Mouse (Mus musculus): ENCODE results near the gene App. TPM values are rescaled to one million over a fixed set of nuclear protein-coding genes. Genes with fewer than 3 reads are reported as not detected.

The App gene
- polyA plus RNA-seq, 1 experiment from 2014 or later: 171 TPM

DNA sequence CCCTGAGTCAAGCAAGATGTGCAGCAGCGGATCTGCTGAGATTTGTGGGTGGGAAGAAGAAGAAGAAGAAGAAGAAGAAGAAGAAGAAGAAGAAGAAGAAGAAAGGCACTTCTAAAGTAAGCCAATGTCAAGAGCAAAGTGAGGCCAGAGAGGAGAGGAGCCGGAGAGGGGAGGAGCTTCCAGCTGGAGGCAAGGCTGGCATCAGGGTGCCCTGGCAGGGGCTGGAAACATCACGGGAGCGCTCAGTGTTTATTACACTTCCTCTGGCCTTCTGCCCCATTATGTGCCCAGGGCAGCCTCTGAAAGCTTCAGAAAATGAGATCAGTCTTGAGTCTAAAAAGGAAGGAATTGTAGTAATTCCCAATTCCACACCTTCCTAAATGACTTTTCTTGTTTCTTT, 145.2 kb downstream of the App start:
- H3K4me3 ChIP-seq (replicated peaks): no peak overlapping the region
- ATAC-seq (ENCODE audit: low FRiP score): no peak
- no peak overlapping the region for H3K27ac ChIP-seq
- no peaks in the 10 kb centered on the region for H3K27me3 ChIP-seq
- 0 out of 2 replicates have a peak, but pooled peaks cover 4% of the 10 kb centered on the region for H3K9me3 ChIP-seq
- H3K4me2 ChIP-seq: no peak overlapping the region
- H3K9ac ChIP-seq: no peak overlapping the region
- no peaks in the 10 kb centered on the region for H3K4me1 ChIP-seq
- peaks cover 67% of the 10 kb centered on the region for H3K36me3 ChIP-seq (replicated peaks)
- WGBS: 87% methylated on average over 4 of the region's 4 CpGs

DNA sequence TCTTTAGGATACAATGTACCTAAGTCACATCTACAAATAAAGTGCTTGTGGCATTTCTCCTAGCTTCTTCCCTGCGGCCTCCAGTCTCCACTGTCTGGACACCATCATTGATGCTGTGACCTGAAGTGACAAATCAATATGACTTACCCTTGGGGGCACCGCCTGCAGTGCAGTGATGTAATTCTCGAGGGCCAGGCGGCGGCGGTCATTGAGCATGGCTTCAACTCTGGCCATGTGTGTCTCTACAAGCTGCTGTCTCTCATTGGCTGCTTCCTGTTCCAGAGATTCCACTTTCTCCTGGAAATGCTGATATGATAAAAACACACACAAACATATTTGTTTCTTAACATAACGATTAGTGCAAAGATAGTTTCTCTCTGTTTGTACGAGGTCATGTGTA, 148.9 kb downstream of the App start:
- 97% methylated on average over 8 of the region's 8 CpGs for WGBS
- no peak for ATAC-seq (ENCODE audit: low FRiP score)
- Histone ChIP-seq H3K4me3 (replicated peaks) (no peak overlapping the region), H3K4me1 (no peaks in the 10 kb centered on the region; the same call in 1 of the 2 replicates), H3K9me3 (0 out of 2 replicates have a peak, but pooled peaks cover 4% of the 10 kb centered on the region), H3K27me3 (no peaks in the 10 kb centered on the region), H3K27ac (no peak overlapping the region), H3K4me2 (no peak overlapping the region), H3K9ac (no peak overlapping the region), H3K36me3 (replicated peaks) (peaks cover 55% of the 10 kb centered on the region)

DNA sequence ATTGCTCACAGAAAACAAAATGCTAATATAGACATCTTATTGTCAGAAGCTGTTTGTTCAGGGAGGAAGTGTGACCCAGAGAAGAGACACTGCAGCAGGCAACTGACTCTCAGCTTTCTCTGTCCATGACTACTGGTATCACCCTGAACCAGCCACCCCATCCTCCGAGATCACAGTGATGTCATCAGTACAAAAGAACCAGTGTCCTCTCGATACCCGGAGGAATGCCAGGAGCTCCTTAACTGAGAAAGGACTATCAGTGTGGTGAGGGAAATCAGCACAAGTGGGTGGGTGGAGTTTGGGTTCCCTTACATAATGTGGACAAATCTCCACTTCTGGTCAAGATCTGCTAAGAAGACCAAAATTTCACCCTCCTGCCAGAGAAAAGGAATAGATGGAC, 150.5 kb downstream of the App start:
- Histone ChIP-seq H3K4me1 (peaks cover 6% of the 10 kb centered on the region), H3K36me3 (replicated peaks) (peaks cover 46% of the 10 kb centered on the region), H3K27me3 (no peaks in the 10 kb centered on the region), H3K4me3 (replicated peaks) (no peak overlapping the region), H3K9me3 (0 out of 2 replicates have a peak, but pooled peaks cover 4% of the 10 kb centered on the region), H3K27ac (no peak overlapping the region), H3K4me2 (no peak overlapping the region), H3K9ac (no peak overlapping the region)
- WGBS: 95% methylated on average over 3 of the region's 3 CpGs
- no peak for ATAC-seq (ENCODE audit: low FRiP score)

DNA sequence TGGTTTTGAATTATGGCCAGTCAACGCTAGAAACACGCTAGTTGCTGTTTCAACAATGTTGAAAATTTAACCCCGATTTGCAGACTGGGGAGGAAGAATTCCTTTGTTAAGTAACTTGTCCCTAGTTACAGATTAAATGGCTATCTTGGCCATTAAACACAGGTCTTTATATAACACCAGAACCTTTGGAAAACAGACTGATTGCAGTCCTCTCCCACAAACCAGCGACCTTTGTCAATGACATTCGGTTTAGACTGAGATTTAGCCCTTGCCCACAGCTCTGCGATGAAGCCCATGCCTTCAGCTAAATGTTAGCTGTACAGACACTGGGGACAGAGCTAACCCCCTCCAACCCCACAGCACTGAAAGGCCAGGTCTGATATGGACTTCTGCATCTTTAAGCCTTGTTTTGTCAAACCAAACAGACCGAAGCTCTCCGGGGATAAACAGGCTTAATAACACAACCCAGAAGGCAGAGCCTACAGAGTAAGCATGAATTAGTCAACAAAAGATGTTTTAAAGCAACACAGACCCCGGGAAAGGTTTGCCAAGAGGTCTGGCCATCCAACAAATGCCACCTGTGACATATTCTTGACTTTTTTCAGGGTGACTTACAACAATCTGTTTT, 152.8 kb downstream of the App start:
- no peak overlapping the region for H3K27ac ChIP-seq
- H3K9ac ChIP-seq: no peak overlapping the region
- 0 out of 2 replicates have a peak, but pooled peaks cover 4% of the 10 kb centered on the region for H3K9me3 ChIP-seq
- H3K4me1 ChIP-seq: peaks cover 6% of the 10 kb centered on the region
- H3K36me3 ChIP-seq (replicated peaks): peaks cover 34% of the 10 kb centered on the region
- no peak for ATAC-seq (ENCODE audit: low FRiP score)
- H3K4me2 ChIP-seq: no peak overlapping the region
- WGBS: 92% methylated on average over 9 of the region's 9 CpGs
- no peak overlapping the region for H3K4me3 ChIP-seq (replicated peaks)
- no peaks in the 10 kb centered on the region for H3K27me3 ChIP-seq

DNA sequence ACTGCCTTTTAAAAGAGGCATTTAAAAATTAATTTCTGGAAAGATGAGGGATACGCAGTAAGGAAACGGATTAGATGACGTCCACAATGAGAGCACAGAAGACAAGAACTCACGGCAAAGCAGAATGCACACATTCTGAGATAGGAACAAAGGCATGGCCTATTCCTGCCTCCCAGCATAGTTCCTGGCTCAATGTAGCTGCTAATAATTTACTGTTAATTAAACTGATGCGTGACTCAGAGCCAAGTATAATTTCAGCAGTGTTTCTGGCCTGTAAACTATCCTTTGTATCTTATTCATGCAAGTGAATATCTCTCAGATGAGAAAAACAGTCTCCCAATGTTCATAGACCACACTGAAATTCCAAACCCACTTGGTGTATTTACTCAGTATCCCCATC, 154.3 kb downstream of the App start:
- Histone ChIP-seq H3K4me2 (no peak overlapping the region), H3K27ac (0 out of 2 replicates have a peak overlapping the region, but pooled peaks have one; percentile 8), H3K27me3 (no peaks in the 10 kb centered on the region), H3K9me3 (no peaks in the 10 kb centered on the region), H3K36me3 (replicated peaks) (peaks cover 30% of the 10 kb centered on the region), H3K9ac (no peak overlapping the region), H3K4me1 (peaks cover 6% of the 10 kb centered on the region), H3K4me3 (replicated peaks) (no peak overlapping the region)
- no peak for ATAC-seq (ENCODE audit: low FRiP score)
- 49% methylated on average over 5 of the region's 5 CpGs for WGBS

DNA sequence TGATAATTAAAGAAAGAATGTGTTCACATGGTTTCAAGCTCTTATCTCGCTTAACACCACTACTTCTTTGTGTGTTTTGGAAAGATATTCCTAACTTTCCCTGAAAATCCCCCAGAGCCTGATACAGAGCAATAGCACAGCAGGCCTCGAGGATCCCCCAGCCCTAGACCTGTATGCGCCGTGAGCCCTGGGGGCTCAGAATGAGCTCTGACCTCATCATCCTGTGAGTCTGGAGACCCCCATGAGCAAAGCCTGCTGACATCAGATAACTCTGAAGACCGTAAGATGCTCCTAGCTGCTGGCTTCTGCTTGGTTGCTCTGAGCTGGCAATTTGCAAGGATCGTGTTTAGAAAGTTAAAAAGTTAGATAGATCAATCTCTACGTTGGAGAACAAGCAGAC, 155.7 kb downstream of the App start:
- Histone ChIP-seq H3K9ac (no peak overlapping the region), H3K4me1 (peaks cover 6% of the 10 kb centered on the region), H3K4me2 (no peak overlapping the region), H3K9me3 (no peaks in the 10 kb centered on the region), H3K27me3 (no peaks in the 10 kb centered on the region), H3K36me3 (replicated peaks) (peaks cover 28% of the 10 kb centered on the region), H3K27ac (no peak overlapping the region), H3K4me3 (replicated peaks) (no peak overlapping the region)
- WGBS: 80% methylated on average over 7 of the region's 7 CpGs
- ATAC-seq (ENCODE audit: low FRiP score): no peak

DNA sequence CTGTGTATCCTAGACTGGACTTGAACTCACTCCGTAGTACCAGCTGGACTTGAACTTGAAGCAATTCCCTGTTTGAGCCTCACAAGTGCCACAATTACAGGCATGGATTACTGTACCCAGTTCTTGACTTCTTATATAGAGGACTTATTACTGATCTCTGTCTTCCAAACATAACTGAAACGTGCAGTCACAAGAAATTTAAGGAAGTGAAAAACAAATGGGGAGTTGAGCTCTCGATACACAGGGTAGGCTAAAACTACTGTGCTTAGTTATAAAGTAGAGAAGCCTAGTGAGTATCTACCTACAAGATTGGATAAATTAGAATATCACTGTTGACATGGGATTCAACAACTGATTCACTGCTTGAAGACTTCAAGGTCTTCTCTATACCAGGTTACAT, 160.9 kb downstream of the App start:
- WGBS: 97% methylated on average over 3 of the region's 3 CpGs
- ATAC-seq (ENCODE audit: low FRiP score): no peak
- no peak overlapping the region for H3K4me3 ChIP-seq (replicated peaks)
- no peaks in the 10 kb centered on the region for H3K9me3 ChIP-seq
- no peak overlapping the region for H3K27ac ChIP-seq
- H3K36me3 ChIP-seq (replicated peaks): peaks cover 44% of the 10 kb centered on the region
- no peaks in the 10 kb centered on the region for H3K4me1 ChIP-seq
- H3K4me2 ChIP-seq: no peak overlapping the region
- no peak overlapping the region for H3K9ac ChIP-seq
- H3K27me3 ChIP-seq: no peaks in the 10 kb centered on the region

DNA sequence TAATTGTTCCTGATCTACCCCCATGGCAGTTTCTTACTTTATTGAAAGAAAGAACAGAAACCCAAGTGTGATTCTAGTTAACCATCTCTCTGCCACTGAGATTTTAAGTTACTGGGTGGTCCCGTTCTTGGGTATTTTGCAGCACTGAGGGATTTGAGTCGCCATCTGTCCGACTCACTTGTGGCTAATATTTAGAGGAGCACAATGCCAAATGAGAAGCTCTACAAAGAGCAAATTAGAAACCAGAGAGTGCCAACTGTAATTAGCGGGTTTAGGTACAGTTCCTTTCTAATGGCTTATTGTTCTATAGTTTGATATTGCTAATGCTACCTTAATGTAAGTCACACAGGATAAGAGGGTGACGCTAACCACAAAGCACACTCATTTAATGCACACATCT, 161.4 kb downstream of the App start:
- Histone ChIP-seq H3K4me2 (no peak overlapping the region), H3K9ac (no peak overlapping the region), H3K27me3 (no peaks in the 10 kb centered on the region), H3K27ac (no peak overlapping the region), H3K4me3 (replicated peaks) (no peak overlapping the region), H3K9me3 (no peaks in the 10 kb centered on the region), H3K36me3 (replicated peaks) (peaks cover 44% of the 10 kb centered on the region), H3K4me1 (no peaks in the 10 kb centered on the region)
- ATAC-seq (ENCODE audit: low FRiP score): no peak
- 88% methylated on average over 5 of the region's 5 CpGs for WGBS

DNA sequence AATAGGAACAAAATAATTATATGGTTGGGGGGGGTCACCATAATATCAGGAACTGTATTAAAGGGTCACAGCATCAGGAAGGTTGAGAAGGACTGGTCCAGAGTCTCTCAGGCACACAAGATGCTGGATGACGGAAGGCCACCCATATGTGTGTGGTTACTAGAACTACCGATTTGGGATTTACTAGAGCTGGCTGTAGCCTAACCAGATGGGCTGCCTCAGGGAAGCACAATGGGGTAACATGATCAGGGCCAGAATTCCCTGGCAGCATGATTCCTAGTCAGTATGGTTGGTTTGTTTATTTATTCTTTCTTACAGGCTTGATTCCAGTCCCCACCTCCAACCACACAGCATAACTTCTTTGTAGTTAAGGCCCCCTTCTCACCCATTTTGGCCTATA, 162.9 kb downstream of the App start:
- 0 out of 2 replicates have a peak, but pooled peaks have one; percentile 9 for ATAC-seq (ENCODE audit: low FRiP score)
- Histone ChIP-seq H3K27me3 (no peaks in the 10 kb centered on the region), H3K27ac (no peak overlapping the region), H3K4me2 (no peak overlapping the region), H3K4me3 (replicated peaks) (no peak overlapping the region), H3K9me3 (no peaks in the 10 kb centered on the region), H3K36me3 (replicated peaks) (peaks cover 44% of the 10 kb centered on the region), H3K4me1 (no peaks in the 10 kb centered on the region), H3K9ac (no peak overlapping the region)
- 100% methylated on average over 2 of the region's 2 CpGs for WGBS

DNA sequence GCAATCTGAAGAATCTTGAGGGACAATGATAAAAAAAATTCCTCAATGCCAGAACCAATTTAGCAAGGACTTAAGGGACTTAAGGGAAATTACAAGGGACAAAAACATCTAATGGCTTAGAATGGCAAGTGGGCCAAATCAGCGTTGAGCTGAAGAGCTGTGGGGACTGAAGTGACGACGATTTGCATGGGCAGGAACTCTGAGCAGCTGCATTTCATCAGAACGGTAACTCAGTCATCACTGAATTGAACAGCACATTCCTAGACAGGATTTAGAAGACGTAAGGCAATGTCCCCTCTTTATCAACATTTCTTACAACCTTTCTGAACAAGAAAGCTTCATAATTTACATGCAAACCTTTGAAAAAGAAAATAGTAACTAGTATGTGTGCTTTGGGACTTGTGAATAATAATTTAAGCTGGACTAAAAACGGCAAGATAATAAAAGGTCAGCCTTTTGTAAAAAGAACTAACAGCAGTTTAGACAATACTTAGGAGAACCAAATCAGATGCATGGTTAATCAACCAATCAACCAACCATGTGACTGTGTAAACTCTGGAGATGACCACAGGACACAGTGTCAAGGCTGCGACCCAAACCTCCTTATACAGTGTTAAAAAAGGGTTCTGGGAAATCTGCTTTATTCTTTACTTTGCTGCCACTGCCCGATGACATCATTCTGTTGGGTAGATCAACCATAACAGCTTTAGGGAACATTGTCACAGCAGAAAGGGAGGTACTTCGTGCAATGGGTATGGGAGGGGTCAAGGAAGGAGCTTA, 164.5 kb downstream of the App start:
- no peak for ATAC-seq (ENCODE audit: low FRiP score)
- H3K4me3 ChIP-seq (replicated peaks): no peak overlapping the region
- no peaks in the 10 kb centered on the region for H3K4me1 ChIP-seq
- H3K4me2 ChIP-seq: no peak overlapping the region
- 74% methylated on average over 9 of the region's 9 CpGs for WGBS
- H3K9ac ChIP-seq: no peak overlapping the region
- H3K27ac ChIP-seq: no peak overlapping the region
- no peaks in the 10 kb centered on the region for H3K9me3 ChIP-seq
- no peaks in the 10 kb centered on the region for H3K27me3 ChIP-seq
- peaks cover 41% of the 10 kb centered on the region for H3K36me3 ChIP-seq (replicated peaks)

DNA sequence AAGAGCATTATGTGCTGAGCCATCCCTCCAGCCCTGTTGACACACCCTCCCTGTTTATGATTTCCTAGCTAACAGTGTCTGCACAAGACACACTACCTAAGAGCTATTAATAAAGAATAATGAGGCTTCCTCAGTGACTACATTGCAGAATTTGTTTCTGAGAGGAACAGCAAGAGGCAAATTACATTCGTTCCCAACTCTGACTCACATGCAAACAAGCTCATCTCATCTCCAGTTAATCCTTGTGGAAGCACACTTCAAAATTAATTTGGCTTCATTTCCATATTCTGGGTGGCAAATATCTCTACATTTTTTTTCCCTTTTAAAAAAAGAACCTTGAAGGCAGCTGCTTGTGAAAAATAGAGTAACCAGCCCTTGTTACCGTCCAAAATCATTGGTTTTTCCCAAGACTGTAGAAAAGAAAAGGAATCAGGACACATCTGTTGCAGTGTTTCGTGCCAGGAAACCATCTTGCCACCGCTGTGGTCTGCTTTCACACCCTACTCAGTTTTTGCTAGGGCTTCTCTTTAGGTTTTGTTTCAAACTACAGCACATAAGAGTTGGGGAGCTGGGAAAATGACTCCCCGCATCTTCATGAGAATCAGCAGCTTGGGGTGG, 171.5 kb downstream of the App start:
- H3K9ac ChIP-seq: no peak overlapping the region
- no peak overlapping the region for H3K4me3 ChIP-seq (replicated peaks)
- H3K27ac ChIP-seq: no peak overlapping the region
- 90% methylated on average over 5 of the region's 5 CpGs for WGBS
- no peak for ATAC-seq (ENCODE audit: low FRiP score)
- no peaks in the 10 kb centered on the region for H3K27me3 ChIP-seq
- no peaks in the 10 kb centered on the region for H3K9me3 ChIP-seq
- H3K4me1 ChIP-seq: no peaks in the 10 kb centered on the region
- no peak overlapping the region for H3K4me2 ChIP-seq
- H3K36me3 ChIP-seq (replicated peaks): peaks cover 35% of the 10 kb centered on the region

DNA sequence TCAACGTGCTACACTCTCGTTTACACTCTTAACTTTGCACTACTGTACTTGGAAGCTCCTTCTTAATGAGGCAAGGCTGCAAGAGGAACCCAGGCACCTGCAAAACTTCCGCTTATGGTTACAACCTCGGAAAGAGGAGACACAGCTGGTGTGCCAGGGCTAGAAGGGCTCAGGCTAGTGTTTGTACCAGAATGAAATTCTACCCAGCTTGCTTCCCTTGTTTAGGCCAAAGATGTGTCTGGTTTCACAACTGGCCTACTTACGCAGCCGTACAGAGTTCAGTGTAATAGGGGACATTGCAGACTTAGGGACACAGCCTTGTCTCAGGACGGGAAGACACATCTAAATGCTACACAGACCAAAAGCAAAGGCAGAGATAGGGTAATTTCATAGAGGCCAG, 173.3 kb downstream of the App start:
- H3K9me3 ChIP-seq: no peaks in the 10 kb centered on the region
- 91% methylated on average over 7 of the region's 7 CpGs for WGBS
- peaks cover 33% of the 10 kb centered on the region for H3K36me3 ChIP-seq (replicated peaks)
- no peak overlapping the region for H3K9ac ChIP-seq
- H3K27me3 ChIP-seq: no peaks in the 10 kb centered on the region
- no peak overlapping the region for H3K4me3 ChIP-seq (replicated peaks)
- no peak overlapping the region for H3K27ac ChIP-seq
- no peak for ATAC-seq (ENCODE audit: low FRiP score)
- 0 out of 2 replicates have a peak, but pooled peaks cover 3% of the 10 kb centered on the region for H3K4me1 ChIP-seq
- H3K4me2 ChIP-seq: no peak overlapping the region

Data from forebrain, embryonic 12.5 days (tissue).